Mouse (Mus musculus) MEL (cell line): Measurements from ENCODE around the gene Limk1.

Experiments
- CHD2 ChIP-seq: IDR thresholded peaks from 2 replicates; pipeline ENCODE4 v1.6.1; 2011; ENCODE audit warnings: low read length, improper control_type of control experiment
- CTCF ChIP-seq, 3 experiments: IDR thresholded peaks in 2 of 3; conservative IDR thresholded peaks in 1 of 3; 2 replicates each; pipeline ENCODE4 v1.5.1; 2011 to 2012; ENCODE audit warnings: low read length in 3 of 3, low read depth in 2 of 3, mild to moderate bottlenecking in 2 of 3, improper control_type of control experiment in 1 of 3, inconsistent platforms in 1 of 3, mixed read lengths in 1 of 3, moderate library complexity in 1 of 3; ENCODE audit not compliant: control insufficient read depth in 1 of 3, insufficient read depth in 1 of 3, poor library complexity in 1 of 3, severe bottlenecking in 1 of 3
- E2F4 ChIP-seq: IDR thresholded peaks from 2 replicates; pipeline ENCODE4 v1.6.1; 2011; ENCODE audit warnings: low read depth, low read length, improper control_type of control experiment, borderline replicate concordance
- EP300 ChIP-seq, 2 experiments: IDR thresholded peaks; 2 replicates each; pipeline ENCODE4 v1.6.1; 2011; ENCODE audit warnings: improper control_type of control experiment in 2 of 2, low read length in 2 of 2, low read depth in 1 of 2, mild to moderate bottlenecking in 1 of 2
- ETS1 ChIP-seq: IDR thresholded peaks from 2 replicates; pipeline ENCODE4 v1.6.1; 2012; ENCODE audit warnings: low read depth, mild to moderate bottlenecking, inconsistent platforms, low read length, improper control_type of control experiment, moderate library complexity
- MAFK ChIP-seq: IDR thresholded peaks from 2 replicates; pipeline ENCODE4 v1.6.1; 2011; ENCODE audit warnings: low read depth, mild to moderate bottlenecking, low read length, improper control_type of control experiment, borderline replicate concordance
- POLR2A ChIP-seq, 2 experiments: IDR thresholded peaks; 2 replicates each; pipeline ENCODE4 v1.6.1; 2011 to 2012; ENCODE audit warnings: low read length in 2 of 2, mild to moderate bottlenecking in 2 of 2, control low read depth in 1 of 2, improper control_type of control experiment in 1 of 2, low read depth in 1 of 2, moderate library complexity in 1 of 2; ENCODE audit not compliant: control insufficient read depth in 1 of 2, insufficient read depth in 1 of 2, poor library complexity in 1 of 2
- POLR2AphosphoS5 ChIP-seq: IDR thresholded peaks from 2 replicates; pipeline ENCODE4 v1.6.1; 2012; ENCODE audit warnings: low read depth, borderline replicate concordance, mild to moderate bottlenecking, inconsistent platforms, low read length, moderate library complexity, mixed read lengths
- RAD21 ChIP-seq: IDR thresholded peaks from 2 replicates; pipeline ENCODE4 v1.6.1; 2011; ENCODE audit warnings: mild to moderate bottlenecking, low read depth, low read length, improper control_type of control experiment
- TCF12 ChIP-seq: IDR thresholded peaks from 2 replicates; pipeline ENCODE4 v1.6.1; 2014; ENCODE audit warnings: low read depth, mild to moderate bottlenecking, inconsistent platforms, low read length, improper control_type of control experiment, moderate library complexity
- USF2 ChIP-seq, 2 experiments: IDR thresholded peaks; 2 replicates each; pipeline ENCODE4 v1.6.1; 2011 to 2012; ENCODE audit warnings: improper control_type of control experiment in 2 of 2, low read length in 2 of 2, borderline replicate concordance in 1 of 2, inconsistent platforms in 1 of 2, low read depth in 1 of 2, mild to moderate bottlenecking in 1 of 2; ENCODE audit not compliant: insufficient read depth in 1 of 2
- ZMIZ1 ChIP-seq: IDR thresholded peaks from 2 replicates; pipeline ENCODE4 v1.6.1; 2012; ENCODE audit warnings: low read depth, mild to moderate bottlenecking, inconsistent platforms, low read length, improper control_type of control experiment, moderate library complexity
- ZNF384 ChIP-seq: IDR thresholded peaks from 2 replicates; pipeline ENCODE4 v1.6.1; 2012; ENCODE audit warnings: low read depth, mild to moderate bottlenecking, inconsistent platforms, low read length, improper control_type of control experiment

GRCm38 (mm10) chr5:134734920-134735319 is 46.5 kb upstream of the Limk1 start:
- TF ChIP-seq MAFK (no peak), RAD21 (no peak), CTCF (IDR thresholded peaks at IDR 0.05 in 2 of 3, conservative IDR thresholded peaks at IDR 0.05 in 1 of 3; ENCODE audit: control insufficient read depth in 1 of 3, insufficient read depth in 1 of 3, low read depth in 2 of 3, low read length in 3 of 3, poor library complexity in 1 of 3, severe bottlenecking in 1 of 3) (no peak), EP300 (IDR thresholded peaks at IDR 0.05; ENCODE audit: low read depth in 1 of 2, low read length in 2 of 2) (no peak), E2F4 (no peak), ZMIZ1 (no peak), POLR2AphosphoS5 (no peak), CHD2 (no peak), ZNF384 (no peak), ETS1 (no peak), POLR2A (IDR thresholded peaks at IDR 0.05; ENCODE audit: control insufficient read depth in 1 of 2, insufficient read depth in 1 of 2, low read depth in 1 of 2, low read length in 2 of 2, poor library complexity in 1 of 2) (no peak), USF2 (IDR thresholded peaks at IDR 0.05; ENCODE audit: borderline replicate concordance in 1 of 2, insufficient read depth in 1 of 2, low read depth in 1 of 2, low read length in 2 of 2) (no peak), TCF12 (no peak)
